Mouse (Mus musculus) G1E (cell line): ENCODE results near the gene Mettl5.

Source experiments
- CTCF ChIP-seq: IDR thresholded peaks from 2 replicates; pipeline ENCODE4 v1.5.1; 2012; ENCODE audit warnings: low read depth, low read length, inconsistent platforms, mixed read lengths
- GATA1 ChIP-seq: IDR thresholded peaks from 2 replicates; pipeline ENCODE4 v1.6.1; 2012; ENCODE audit warnings: borderline replicate concordance, low read length, inconsistent platforms, mixed read lengths
- TAL1 ChIP-seq: conservative IDR thresholded peaks from 2 replicates; pipeline ENCODE4 v1.6.1; 2012; ENCODE audit warnings: low read depth, low read length, inconsistent platforms, mixed read lengths

DNA sequence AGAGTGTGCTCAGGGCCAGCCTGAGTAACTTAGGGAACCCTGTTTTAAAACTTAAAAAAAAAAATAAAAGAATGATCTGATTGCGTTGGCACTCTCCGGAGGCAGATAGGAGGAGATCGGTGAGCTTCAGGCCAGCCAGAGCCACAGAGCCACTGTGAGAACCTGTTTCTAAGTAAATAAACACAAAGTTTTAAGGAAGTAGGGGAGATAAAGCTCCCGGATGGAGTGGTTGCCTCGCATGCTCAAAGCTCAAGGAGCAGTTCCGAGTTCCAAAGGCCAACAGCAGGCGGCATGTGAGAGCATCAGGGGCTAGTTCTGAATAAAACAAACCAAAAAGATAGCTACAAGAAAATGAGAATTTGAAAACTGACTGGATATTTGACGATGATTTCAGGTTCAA lies 29.0 kb downstream of the Mettl5 start:
- TF ChIP-seq CTCF = no peak
- TF ChIP-seq TAL1 = no peak
- TF ChIP-seq GATA1 = no peak
